Mouse (Mus musculus): Measurements from ENCODE around the gene Hsd3b6.
"Not testable (repeated sequence)": the region's sequence is repeated elsewhere in the genome, so short reads cannot be mapped to it uniquely, and the experiment has no call there.

Gene Hsd3b6

GRCm38 (mm10) chr3:98814101-98814670, at the start of gene Hsd3b6:
Hsd3b6 (minus strand) TSS chr3:98814443.
- DNase-seq (ENCODE audit: low read depth), result no peak

DNA sequence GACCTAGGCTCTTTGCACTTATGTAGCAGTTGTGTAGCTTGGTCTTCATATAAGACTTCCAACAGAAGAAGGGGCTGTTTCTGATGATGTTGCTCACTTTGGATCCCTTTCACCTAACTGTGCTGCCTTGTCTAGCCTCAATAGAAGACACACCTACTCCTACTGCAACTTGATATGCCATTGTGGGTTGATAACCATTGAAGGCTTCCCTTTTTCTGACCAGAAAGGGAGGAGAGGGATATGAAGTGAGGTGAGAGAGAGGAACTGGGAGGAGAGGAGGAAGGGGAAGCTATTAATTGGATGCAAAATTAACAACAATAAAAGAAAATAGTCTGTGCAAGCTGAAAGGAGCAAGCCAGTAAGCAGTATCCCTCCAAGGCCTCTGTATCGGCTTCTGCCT, 48.6 kb upstream of the Hsd3b6 start:
- no peak for DNase-seq (ENCODE audit: low read depth)

GRCm38 (mm10) chr3:98859576-98859975, 45.3 kb upstream of the Hsd3b6 start, which contains the start of gene Hsd3b1:
Hsd3b1 (minus strand) TSS chr3:98859794.
- DNase-seq (ENCODE audit: low read depth), result no peak

DNA sequence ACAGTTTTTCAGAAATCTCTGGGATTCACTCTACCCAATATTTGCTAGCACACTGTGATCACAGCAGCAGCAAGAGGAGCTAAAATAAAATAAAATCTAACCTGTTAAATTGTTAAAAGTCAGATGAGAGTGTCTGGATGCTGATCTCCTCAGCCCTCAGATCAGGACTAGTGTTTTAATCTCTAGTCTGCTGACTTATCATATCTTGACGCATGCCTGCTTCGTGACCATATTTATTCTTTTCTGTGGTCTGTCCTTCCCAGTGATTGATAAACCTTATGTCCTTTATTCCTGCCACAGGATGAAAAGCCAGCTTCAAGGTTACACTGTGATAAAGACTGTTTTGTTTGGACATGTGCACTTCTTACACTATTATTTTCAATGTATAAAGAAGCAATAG, 43.8 kb upstream of the Hsd3b6 start:
- DNase-seq (ENCODE audit: low read depth), result no peak

DNA sequence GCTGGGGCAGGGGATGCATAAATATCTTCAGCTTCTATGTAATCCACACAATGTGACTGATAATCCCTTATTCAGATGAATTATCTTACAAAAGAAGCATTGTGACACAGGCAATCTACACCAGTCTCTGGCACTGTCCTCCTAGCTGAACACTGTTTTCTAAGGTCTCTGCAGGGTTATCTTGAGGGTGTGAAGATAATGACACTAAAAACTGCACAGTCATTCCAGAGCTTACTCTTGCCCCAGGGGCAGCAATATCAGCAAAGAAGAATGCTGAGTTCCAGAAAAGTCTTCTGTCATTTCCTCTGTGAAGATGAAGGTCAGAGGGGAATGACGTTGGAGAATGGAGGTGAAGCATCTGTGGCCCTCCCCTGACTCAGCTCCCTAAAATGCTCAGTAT, 42.6 kb upstream of the Hsd3b6 start:
- DNase-seq (ENCODE audit: low read depth), result no peak

DNA sequence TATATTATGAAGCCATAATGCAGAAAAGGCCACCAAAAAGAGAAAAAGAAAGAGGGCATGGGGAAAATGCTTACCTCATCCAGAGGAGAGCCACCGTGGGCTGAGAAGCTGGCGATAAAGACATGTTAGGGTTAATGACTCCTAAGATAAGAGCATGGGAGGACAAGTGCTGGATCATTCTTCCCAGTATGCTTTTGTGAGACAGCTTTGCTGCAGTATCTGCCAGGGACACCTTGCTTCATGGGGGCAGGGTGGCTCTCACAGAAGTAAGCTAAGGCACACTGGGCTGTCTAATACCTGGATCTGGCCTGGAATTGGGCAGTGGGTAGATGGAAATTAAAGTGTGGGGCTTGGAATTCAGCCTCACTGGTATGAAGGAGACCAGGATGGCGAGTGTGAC, 40.9 kb upstream of the Hsd3b6 start:
- no peak for DNase-seq (ENCODE audit: low read depth)

GRCm38 (mm10) chr3:98853685-98854084, 39.4 kb upstream of the Hsd3b6 start:
- no peak for DNase-seq (ENCODE audit: low read depth)

DNA sequence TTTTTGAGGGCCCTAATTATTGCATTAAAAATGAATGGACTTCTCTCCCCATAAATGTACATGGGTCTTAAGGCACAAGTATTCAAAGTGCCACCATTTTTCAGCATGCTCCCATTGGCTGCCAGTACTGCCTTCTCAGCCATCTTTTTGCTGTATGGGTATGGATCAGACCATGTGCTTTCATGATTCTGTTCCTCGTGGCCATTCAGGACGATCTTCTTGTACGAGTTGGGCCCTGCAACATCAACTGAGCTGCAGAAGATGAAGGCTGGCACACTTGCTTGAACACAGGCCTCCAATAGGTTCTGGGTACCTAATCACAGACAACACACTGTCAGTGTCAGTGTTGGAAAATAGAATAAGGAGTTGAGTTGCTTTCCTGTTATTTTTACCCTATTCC, 38.8 kb upstream of the Hsd3b6 start:
- no peak for DNase-seq (ENCODE audit: low read depth)

DNA sequence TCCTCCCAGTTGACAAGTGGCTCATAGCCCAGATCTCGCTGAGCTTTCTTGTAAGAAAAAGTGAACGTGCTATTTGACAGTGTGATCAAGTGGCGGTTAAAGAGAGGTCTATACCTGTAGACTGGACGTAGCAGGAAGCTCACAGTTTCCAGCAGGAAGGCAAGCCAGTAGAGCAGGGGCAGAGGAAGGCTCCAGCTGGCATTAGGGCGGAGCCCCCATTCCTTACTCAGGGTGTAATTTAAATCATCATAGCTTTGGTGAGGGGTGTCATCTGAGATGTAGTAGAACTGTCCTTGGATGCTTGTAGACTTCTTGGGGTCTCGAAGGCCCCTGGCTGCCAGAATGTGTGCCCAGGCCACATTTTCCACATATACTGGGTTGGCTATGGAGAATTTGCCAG, 38.4 kb upstream of the Hsd3b6 start:
- DNase-seq (ENCODE audit: low read depth), result no peak

DNA sequence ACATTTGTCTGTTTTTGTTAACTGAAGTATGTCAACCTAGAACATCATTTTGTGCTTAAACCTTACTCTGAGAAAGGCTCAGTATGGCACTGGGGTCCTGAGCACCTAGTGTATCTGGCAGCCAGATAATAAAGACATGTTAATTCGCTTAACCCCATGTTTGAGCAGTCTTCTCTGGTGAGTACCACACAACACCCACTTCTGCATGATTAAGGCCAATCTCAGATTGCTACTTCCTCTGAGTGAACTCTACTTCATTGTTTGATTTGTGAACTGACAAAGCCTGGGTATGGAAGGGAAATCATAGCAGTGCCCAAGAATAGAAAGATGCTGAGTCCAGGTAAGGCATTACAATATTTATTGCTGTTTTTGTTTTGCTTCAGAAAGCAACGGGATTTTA, 37.6 kb upstream of the Hsd3b6 start:
- no peak for DNase-seq (ENCODE audit: low read depth)

DNA sequence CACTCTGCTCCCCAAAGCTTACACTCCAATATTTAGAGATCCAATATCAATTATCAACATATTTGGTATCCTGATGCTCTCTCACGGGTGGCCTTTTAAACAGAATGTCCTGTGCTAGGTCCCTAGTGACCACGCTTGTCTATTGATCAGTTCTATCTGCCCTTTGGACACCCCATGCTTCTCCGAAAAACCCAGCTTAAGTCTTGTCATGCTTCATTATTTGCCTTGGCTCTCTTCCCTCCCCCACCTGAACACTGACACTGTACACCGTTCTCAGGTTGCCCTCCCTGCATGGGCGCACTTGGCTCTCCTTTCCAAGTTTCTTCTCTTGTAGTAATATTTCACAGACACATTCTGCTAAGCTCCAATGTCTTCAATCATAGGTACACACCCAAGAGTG, 36.0 kb upstream of the Hsd3b6 start:
- DNase-seq (ENCODE audit: low read depth), result no peak

DNA sequence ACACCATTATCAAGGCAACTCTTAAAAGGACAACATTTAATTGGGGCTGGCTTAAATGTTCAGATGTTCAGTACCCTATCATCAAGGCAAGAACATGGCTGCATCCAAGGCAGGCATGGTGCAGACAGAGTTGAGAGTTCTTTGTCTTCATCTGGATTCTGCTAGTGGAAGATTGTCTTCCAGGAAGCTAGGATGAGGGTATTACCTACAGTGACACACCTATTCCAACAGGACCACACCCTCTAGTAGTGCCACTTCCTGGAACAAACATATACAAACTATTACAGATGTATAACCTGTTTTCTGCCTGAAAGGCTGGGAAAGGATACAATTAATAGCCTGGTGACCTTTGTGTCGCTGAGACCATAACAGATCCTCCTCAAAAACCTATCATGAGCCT, 34.7 kb upstream of the Hsd3b6 start:
- DNase-seq (ENCODE audit: low read depth), result no peak

GRCm38 (mm10) chr3:98812653-98813052, 1.6 kb downstream of the Hsd3b6 start:
- DNase-seq (ENCODE audit: low read depth), result not testable (repeated sequence)

- not testable (repeated sequence) for DNase-seq (ENCODE audit: low read depth)
These were observed 9.2 kb downstream of the Hsd3b6 start for GRCm38 (mm10) chr3:98805032-98805431.

DNA sequence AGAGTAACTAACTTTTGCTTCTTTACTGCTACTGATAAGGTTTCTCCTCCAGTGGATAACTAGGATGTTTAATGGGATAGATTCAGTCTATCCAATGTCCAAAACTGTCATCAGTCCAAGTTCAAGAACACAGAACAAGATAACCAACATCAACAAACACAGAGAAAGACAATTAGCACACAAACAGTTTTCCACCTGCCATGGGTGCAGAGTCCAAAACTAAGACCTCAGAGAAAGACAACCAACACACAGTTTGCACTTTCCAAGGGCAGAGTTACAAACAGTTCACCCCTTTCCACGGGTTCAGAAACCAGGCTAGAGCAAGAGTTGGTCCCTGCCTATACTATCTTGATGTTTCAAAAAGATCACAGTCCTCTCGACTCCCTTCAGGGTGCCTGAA, 27.7 kb downstream of the Hsd3b6 start:
- DNase-seq (ENCODE audit: low read depth), result no peak

DNA sequence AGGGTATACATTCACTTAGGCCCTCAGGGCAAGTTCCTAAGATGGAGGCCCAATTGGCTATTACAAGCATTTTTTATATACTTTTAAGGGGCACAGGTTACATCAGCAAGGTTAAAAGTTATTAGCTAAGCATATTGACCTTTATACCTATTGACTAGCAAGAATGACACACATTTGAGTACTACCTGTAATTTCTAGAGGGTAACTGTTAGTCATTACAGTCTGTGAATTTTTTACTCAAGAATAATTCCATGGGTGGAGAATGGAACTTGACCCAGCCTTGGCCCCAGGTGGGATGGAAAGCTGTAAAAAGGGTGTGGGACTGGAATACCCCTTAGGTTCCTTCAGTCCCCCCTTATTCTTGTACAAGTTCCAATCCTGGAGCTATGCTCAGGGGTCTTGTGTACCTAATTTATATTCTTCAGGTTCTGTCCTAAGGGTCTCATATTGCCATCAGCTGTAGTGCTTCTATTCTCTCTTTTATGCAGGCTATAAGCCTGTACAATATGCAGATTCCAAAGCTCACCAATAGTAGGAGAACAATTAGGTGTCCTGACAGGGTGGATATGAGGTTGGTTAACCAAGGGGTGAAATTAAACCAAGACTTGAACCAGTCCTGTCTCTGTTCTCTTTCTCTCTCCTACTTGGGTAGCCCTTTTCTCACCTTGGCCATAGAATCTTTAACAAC, 31.9 kb downstream of the Hsd3b6 start:
- no peak for DNase-seq (ENCODE audit: low read depth)

- no peak for DNase-seq (ENCODE audit: low read depth)
These were observed 33.3 kb downstream of the Hsd3b6 start for GRCm38 (mm10) chr3:98780921-98781320.

GRCm38 (mm10) chr3:98764155-98764554, 50.1 kb downstream of the Hsd3b6 start:
- no peak for DNase-seq (ENCODE audit: low read depth)

GRCm38 (mm10) chr3:98756836-98757235, 57.4 kb downstream of the Hsd3b6 start:
- DNase-seq (ENCODE audit: low read depth), result no peak

All from NIH3T3 (cell line).